Mouse (Mus musculus) heart, embryonic 10.5 days (tissue): ENCODE measurements around the gene Tlx2. TPM values are rescaled to one million over a fixed set of nuclear protein-coding genes. Genes with fewer than 3 reads are reported as not detected.

ENCODE experiments used
- DNase-seq: peaks from one replicate; pipeline ENCODE4 v3.0.0-alpha.2; 2017; ENCODE audit warnings: low spot score
- H3K27ac ChIP-seq: fragments of 300-500 bp; sonication (generic); 2 replicates; pipeline ENCODE4 v1.5.1; 2016; ENCODE audit warnings: mild to moderate bottlenecking
- H3K27me3 ChIP-seq: fragments of 300-500 bp; sonication (generic); 2 replicates; pipeline ENCODE4 v1.6.1; 2016; ENCODE audit warnings: mild to moderate bottlenecking; ENCODE audit not compliant: poor library complexity, insufficient read depth, severe bottlenecking
- H3K36me3 ChIP-seq: fragments of 300-500 bp; sonication (generic); 2 replicates; pipeline ENCODE4 v1.6.1; 2016; ENCODE audit warnings: mild to moderate bottlenecking, moderate library complexity
- H3K4me1 ChIP-seq: fragments of 300-500 bp; sonication (generic); 2 replicates; pipeline ENCODE4 v1.6.1; 2016; ENCODE audit warnings: mild to moderate bottlenecking
- H3K4me3 ChIP-seq: fragments of 300-500 bp; sonication (generic); 2 replicates; pipeline ENCODE4 v1.5.1; 2016; ENCODE audit warnings: mild to moderate bottlenecking, moderate library complexity
- H3K9me3 ChIP-seq: fragments of 300-500 bp; sonication (generic); 2 replicates; pipeline ENCODE4 v1.6.1; 2016; ENCODE audit warnings: mild to moderate bottlenecking, moderate library complexity
- WGBS: fragments of 180-500 bp; shearing (Covaris S2); methylation state at CpG from one replicate; pipeline ENCODE4 v1.1.7; 2016; 5-methylcytosine and 5-hydroxymethylcytosine counted together
- microRNA counts: library from miRNA; unstranded; fragments of <30 nt; microRNA quantifications from one replicate; lab custom pipeline; 2017
- microRNA-seq: library from miRNA; unstranded; fragments of <30 nt; microRNA quantifications from one replicate; pipeline ENCODE4, GENCODE M21; 2017
- polyA plus RNA-seq: library from polyadenylated mRNA; unstranded; fragments of >200 nt; fragmentation: Nextera tagmentation; extraction: Ambion mirVana; gene quantifications from 2 replicates; pipeline ENCODE4 v1.2.1, GENCODE M21; 2016

Tlx2 gene
- polyA plus RNA-seq, 1 experiment from 2014 or later: 0.63 TPM

GRCm38 (mm10) chr6:83023008-83023407 lies 47.1 kb downstream of the Tlx2 start:
- 77% methylated on average over 9 of the region's 9 CpGs for WGBS

DNA sequence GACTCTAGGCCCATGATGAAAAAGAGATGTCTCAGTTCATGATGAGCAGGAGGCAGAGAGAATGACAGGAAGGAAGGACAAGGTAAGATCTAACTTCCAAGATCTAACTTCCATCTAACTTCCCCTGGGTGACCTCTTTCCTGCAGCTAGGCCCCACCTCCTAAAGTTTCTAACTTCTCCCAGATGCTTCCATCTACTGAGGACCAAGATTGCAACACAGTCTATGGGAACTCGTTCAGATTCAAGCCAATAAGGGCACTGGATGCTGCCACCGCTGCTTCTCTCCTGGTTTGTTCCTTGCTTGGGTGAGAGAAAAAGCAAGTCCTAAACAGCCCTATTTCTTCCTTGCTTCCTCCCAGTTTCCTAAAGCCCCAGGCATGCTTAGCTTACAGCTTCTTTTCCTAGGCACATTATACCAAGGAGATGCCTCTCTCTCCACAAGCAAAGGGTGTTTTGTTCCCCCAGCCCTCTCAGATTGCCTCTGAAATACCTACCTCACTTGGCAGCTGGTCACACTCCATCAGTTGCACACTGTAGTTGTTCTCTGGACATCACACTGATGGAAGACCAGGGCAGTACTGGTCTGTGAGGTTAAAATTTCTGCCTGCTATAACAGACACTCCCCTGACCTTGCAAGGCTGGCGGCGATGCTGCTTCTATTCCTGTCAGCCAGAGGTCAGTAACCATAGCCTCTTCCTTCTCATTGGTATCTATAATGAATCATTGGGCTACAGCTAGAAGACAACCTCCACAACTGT lies 49.1 kb downstream of the Tlx2 start:
- Histone ChIP-seq H3K4me1 (0 out of 2 replicates have a peak, but pooled peaks cover 4% of the 10 kb centered on the region), H3K27ac (no peak overlapping the region), H3K9me3 (no peaks in the 10 kb centered on the region), H3K4me3 (no peak overlapping the region), H3K36me3 (no peaks in the 10 kb centered on the region), H3K27me3 (peaks cover 1% of the 10 kb centered on the region)
- 71% methylated on average over 4 of the region's 4 CpGs for WGBS
- DNase-seq: no peak

More at GRCm38 (mm10) chr6:83023008-83023407, 47.1 kb downstream of the Tlx2 start:
- DNase-seq: no peak
- Histone ChIP-seq H3K27me3 (peaks cover 17% of the 10 kb centered on the region), H3K36me3 (no peaks in the 10 kb centered on the region), H3K27ac (no peak overlapping the region), H3K4me1 (peaks cover 8% of the 10 kb centered on the region; the same call in 1 of the 2 replicates), H3K4me3 (no peak overlapping the region), H3K9me3 (no peaks in the 10 kb centered on the region)

- no peaks in the 10 kb centered on the region; the same call in 1 of the 2 replicates for H3K27me3 ChIP-seq
- H3K27ac ChIP-seq: no peak overlapping the region
- no peak overlapping the region for H3K4me3 ChIP-seq
- H3K4me1 ChIP-seq: 0 out of 2 replicates have a peak, but pooled peaks cover 4% of the 10 kb centered on the region
- no peaks in the 10 kb centered on the region for H3K36me3 ChIP-seq
- H3K9me3 ChIP-seq: no peaks in the 10 kb centered on the region
- no peak for DNase-seq
- WGBS: 70% methylated on average over 6 of the region's 6 CpGs
Measured at GRCm38 (mm10) chr6:83020121-83020520, 50.0 kb downstream of the Tlx2 start.

DNA sequence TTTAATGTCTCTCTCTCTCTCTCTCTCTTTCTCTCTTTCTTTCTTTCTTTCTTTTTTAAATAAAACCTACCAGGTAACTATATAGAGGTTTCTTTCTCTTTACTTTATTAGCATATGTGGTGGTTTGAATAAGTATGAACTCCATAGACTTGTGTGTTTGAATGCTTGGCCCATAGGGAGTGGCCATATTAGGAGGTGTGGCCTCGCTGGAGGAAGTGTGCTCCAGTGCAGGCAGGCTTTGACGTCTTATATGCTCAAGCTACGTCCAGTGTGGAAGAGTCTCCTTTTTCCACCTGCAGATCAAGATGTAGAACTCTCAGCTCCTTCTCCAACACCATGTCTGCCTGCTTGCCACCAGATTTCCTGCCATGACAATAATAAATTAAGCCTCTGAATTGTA lies 51.0 kb downstream of the Tlx2 start:
- no peaks in the 10 kb centered on the region for H3K9me3 ChIP-seq
- 69% methylated on average over 3 of the region's 3 CpGs for WGBS
- no peak for DNase-seq
- H3K36me3 ChIP-seq: no peaks in the 10 kb centered on the region
- H3K4me1 ChIP-seq: peaks cover 8% of the 10 kb centered on the region; the same call in 1 of the 2 replicates
- H3K4me3 ChIP-seq: no peak overlapping the region
- no peaks in the 10 kb centered on the region; the same call in 1 of the 2 replicates for H3K27me3 ChIP-seq
- no peak overlapping the region for H3K27ac ChIP-seq

MicroRNA genes within 50 kb of the gene (microRNA counts, 519-probe panel; counts per million panel counts)
- microRNA mmu-miR-3470a+mmu-miR-3470b (lab: Ali Mortazavi, UCI): not detected

Small RNAs within 50 kb of the gene (microRNA-seq; reads per million reads assigned to microRNA genes)
- gene Mir3470a (not detected), gene Mir7040 (not detected)

Other genes starting within 250 kb of the Tlx2 start
- 0.09 and 0.30 TPM in 2 replicates for gene Sema4f, start 130.5 kb downstream of the Tlx2 start, polyA plus RNA-seq
- gene M1ap, start 123.4 kb downstream of the Tlx2 start, polyA plus RNA-seq: 0.34 and 0.87 TPM in 2 replicates
- gene Dok1, start 36.8 kb downstream of the Tlx2 start, polyA plus RNA-seq: 11.3 and 14.8 TPM in 2 replicates
- gene Loxl3, start 36.1 kb downstream of the Tlx2 start, polyA plus RNA-seq: 7.6 and 9.8 TPM in 2 replicates
- gene Aup1, start 15.8 kb downstream of the Tlx2 start, polyA plus RNA-seq: 154 and 170 TPM in 2 replicates
- 100 and 106 TPM in 2 replicates for gene Htra2, start 15.0 kb downstream of the Tlx2 start, polyA plus RNA-seq
- gene Dqx1, start 12.4 kb downstream of the Tlx2 start, polyA plus RNA-seq: 0.59 and 1.5 TPM in 2 replicates
- 16.7 and 24.4 TPM in 2 replicates for gene Pcgf1, start 7.6 kb upstream of the Tlx2 start, polyA plus RNA-seq
- 0.55 TPM in 1 of 2 replicates, not detected in the other for gene Lbx2, start 16.1 kb upstream of the Tlx2 start, polyA plus RNA-seq
- 1.8 and 2.4 TPM in 2 replicates for gene Ccdc142, start 31.3 kb upstream of the Tlx2 start, polyA plus RNA-seq
- 1.4 and 2.0 TPM in 2 replicates for gene Gm42688, start 31.3 kb upstream of the Tlx2 start, polyA plus RNA-seq
- 157 and 167 TPM in 2 replicates for gene Mrpl53, start 38.7 kb upstream of the Tlx2 start, polyA plus RNA-seq
- gene Mogs, start 45.2 kb upstream of the Tlx2 start, polyA plus RNA-seq: 24.5 and 42.5 TPM in 2 replicates
- 101 and 113 TPM in 2 replicates for gene Wbp1, start 51.3 kb upstream of the Tlx2 start, polyA plus RNA-seq
- gene Ino80b, start 55.1 kb upstream of the Tlx2 start, polyA plus RNA-seq: 11.4 and 16.1 TPM in 2 replicates
- 18.4 and 24.4 TPM in 2 replicates for gene Rtkn, start 65.2 kb upstream of the Tlx2 start, polyA plus RNA-seq
- gene Wdr54, start 86.1 kb upstream of the Tlx2 start, polyA plus RNA-seq: 6.9 and 7.3 TPM in 2 replicates
- gene 1700003E16Rik, start 86.1 kb upstream of the Tlx2 start, polyA plus RNA-seq: 0.23 and 0.50 TPM in 2 replicates
- 83.2 and 93.0 TPM in 2 replicates for gene Dctn1, start 95.6 kb upstream of the Tlx2 start, polyA plus RNA-seq
- 0.57 and 0.68 TPM in 2 replicates for gene Slc4a5, start 149.5 kb upstream of the Tlx2 start, polyA plus RNA-seq